Mouse (Mus musculus): ENCODE measurements around the gene Ebf1. TPM values are rescaled to one million over a fixed set of nuclear protein-coding genes. Genes with fewer than 3 reads are reported as not detected.

The Ebf1 gene
- total RNA-seq, 2 experiments from 2014 or later = 10.0 to 13.8 TPM

DNA sequence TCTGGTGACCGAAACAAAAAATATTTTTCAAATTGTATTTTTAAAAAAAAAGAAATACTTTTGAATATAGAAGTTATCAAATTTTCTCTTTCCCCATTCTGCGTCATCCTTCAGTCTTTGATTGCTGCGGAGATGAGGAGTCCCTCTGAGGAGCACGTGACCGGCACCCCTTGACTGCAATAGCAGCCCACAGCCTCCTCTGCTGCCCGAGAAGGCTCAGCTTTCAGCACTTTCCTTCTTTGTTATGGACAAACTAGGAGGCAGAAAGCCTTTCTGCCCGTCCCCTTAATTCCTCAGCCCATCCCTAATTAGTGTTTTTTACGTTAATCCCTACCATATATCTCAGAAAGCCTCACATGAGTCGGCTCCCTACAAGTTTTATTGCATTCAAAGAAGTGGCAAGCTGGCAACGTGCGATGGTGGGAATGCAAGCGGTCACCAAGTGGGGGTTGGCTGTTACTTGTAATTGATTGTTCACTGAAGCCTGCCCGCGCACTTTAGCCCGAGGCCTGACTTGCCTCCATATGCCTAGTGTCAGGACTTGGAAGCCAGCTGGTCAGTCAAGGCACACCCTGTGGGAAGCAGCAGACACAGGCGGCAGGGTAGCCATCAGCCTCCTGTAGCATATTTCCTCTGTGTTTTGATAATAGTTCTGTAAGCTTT is 79.6 kb downstream of the Ebf1 start:
- intact Hi-C loops (cut with DNase I) = no loop called here
- no peak for DNase-seq (ENCODE audit: low spot score)

DNA sequence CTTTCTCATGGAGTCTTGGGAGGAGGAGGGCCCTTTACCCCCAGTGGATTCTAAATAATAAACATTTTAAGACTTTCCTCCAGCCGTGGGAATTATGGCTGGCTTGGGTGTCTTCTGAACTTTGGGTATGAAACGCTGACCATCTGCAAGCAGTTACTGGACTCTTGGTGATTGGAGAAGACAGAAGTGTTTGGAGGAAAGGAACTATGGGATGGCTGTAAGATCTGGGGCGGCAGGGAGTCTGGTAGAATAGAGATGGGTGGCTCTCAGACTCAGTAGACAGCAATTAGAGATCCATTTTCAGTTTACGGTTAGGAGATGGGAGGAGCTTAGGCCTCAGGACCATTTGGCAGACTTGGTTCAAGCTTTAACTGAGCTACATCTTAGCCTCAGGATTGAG is 83.1 kb downstream of the Ebf1 start:
- intact Hi-C loops (cut with DNase I) = no loop called here
- no peak for DNase-seq (ENCODE audit: low spot score)

DNA sequence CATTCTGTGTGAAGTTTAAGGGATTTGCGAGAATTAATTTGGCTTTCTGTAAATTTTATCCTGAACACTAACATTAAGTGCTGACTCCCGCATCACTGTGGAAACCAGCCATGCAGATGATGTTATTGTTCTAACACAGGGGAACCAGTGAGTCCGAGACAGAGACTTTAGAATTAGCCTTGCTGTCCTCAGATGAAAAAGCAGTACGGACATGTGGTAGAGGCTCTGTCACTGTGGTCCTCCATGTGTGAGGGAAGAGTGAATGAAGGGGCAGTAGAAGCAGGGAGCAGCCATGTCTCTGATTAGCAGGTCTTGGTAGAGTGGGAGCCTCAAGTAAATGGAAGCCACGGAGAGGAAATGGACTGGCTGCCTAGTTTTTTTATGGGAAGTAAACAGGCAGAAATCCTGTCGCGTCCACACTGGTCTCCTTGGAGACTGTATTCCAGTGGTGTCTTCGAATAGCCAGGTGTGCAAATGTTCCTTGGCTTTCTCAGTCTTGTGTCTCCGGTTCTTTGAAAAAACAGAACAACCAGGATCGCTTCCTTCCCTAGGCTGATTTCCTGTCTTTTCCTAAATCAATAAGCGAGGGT is 84.2 kb downstream of the Ebf1 start:
- intact Hi-C loops (cut with DNase I) = no loop called here
- DNase-seq (ENCODE audit: low spot score) = no peak

DNA sequence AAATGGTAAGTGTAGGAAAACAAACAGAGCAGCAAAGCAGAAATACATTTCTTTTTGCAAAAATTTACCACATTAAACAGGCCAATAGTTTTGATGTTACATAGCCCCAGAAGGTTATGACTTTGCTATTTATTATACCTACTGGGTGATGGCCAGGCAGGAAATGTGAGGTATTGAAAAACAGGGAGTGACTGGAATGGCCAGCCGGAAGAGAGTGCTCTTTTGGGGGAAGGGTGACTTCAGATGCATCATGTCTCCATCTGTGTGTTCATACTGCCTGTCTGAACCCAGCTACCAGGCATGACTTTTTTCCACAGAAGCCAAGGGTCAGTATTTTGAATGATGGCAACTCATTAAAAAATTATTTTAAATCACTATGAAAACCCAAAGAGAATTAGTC is 84.7 kb downstream of the Ebf1 start:
- intact Hi-C loops (cut with DNase I) = no loop called here
- DNase-seq (ENCODE audit: low spot score) = no peak

DNA sequence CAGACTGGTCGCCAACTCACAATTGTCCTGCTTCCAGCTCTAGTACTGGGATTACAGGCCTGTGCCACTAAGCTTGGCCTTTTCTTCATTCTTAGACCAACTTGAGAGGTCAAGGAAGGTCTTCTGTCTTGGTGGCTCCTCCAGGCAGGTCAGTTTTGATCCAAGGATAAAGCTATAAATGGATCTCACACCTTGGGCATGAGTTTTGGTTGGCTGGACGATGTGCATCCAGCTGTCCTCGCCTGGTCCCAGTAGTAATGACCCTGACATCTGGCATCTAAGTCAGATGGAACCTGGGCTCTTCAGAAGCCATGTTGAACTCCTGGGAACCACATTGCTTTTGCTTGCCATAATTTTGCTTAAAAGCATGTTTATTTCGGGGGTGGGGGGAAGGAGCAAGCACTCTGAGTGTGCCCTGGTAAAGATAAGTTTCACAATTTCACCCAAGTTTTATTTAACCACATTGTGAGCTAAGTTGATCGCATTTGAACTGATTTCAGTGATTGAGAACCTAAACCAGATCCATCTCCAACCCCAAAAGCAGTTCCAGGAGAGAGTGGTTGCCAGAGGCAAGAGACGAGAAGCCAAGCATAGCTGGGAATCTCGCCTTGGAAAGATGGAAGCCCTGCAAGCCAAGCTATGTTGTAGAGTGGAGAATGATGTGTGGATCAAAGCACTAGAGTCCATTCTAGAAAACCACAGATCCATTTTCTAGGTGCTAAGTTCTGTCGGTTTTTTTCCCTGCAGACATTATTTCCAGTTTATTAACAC is 85.8 kb downstream of the Ebf1 start:
- intact Hi-C loops (cut with DNase I) = no loop called here

DNA sequence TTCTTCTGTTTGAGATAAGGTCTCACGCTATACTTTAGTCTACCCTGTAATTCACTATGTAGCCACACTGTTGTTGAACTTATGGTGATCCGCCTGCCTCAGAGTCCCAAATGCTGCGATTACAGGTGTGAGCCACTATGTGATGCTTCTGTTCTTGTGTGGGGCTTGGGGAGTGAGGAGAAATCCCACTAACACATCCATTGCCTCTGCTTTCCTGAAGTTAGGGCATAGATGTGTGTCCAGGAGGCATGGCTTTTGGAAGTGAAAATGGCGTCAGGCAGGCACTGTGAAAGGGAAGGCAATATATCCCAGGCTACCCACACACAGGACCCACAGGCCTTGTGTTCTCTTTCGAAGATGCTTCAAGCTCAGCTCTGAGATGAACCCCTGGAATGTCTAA is 86.8 kb downstream of the Ebf1 start:
- no peak for DNase-seq (ENCODE audit: low spot score)
- intact Hi-C loops (cut with DNase I) = no loop called here

More for the DNA sequence above, 85.8 kb downstream of the Ebf1 start:
- no peak for DNase-seq (ENCODE audit: low spot score)

DNA sequence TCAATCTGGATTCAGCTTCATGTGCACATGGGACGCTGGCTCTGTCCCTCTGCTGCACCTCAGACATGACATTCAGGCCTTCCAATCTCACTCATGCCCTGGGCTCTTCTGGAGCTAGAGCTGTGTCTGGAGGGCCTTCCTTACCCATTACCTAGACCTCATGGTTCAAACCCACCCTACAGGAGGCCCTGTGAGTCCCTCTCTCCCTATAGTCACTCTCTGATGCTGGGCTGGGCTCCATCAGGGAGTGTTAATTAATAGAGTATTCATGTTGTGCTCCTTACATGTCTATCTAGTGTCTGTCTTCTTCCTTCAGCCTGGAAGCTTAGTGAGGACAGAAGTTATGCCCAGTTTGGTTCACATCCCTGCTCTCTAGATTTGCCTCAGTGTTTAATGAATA is 88.7 kb downstream of the Ebf1 start:
- intact Hi-C loops (cut with DNase I) = no loop called here
- no peak for DNase-seq (ENCODE audit: low spot score)

DNA sequence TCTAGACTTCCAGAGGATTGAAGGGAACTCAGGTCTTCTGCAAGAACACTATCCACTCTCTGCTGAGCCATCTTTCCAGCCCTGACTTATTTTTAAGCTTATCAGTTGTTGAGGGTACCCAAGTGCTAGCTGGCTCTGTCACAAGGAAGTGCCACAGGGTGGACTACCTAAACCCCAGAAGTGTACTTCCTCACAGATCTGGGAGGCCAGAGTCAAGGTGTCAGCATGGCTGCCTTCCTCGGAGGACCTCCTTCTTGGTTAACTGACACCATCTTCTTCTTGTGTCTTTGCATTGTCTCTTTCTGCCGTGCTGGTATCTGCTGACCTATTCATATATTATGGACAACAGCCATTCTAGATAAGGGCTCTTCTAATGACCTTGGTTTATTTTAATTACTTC is 89.3 kb downstream of the Ebf1 start:
- intact Hi-C loops (cut with DNase I) = no loop called here
- no peak for DNase-seq (ENCODE audit: low spot score)

DNA sequence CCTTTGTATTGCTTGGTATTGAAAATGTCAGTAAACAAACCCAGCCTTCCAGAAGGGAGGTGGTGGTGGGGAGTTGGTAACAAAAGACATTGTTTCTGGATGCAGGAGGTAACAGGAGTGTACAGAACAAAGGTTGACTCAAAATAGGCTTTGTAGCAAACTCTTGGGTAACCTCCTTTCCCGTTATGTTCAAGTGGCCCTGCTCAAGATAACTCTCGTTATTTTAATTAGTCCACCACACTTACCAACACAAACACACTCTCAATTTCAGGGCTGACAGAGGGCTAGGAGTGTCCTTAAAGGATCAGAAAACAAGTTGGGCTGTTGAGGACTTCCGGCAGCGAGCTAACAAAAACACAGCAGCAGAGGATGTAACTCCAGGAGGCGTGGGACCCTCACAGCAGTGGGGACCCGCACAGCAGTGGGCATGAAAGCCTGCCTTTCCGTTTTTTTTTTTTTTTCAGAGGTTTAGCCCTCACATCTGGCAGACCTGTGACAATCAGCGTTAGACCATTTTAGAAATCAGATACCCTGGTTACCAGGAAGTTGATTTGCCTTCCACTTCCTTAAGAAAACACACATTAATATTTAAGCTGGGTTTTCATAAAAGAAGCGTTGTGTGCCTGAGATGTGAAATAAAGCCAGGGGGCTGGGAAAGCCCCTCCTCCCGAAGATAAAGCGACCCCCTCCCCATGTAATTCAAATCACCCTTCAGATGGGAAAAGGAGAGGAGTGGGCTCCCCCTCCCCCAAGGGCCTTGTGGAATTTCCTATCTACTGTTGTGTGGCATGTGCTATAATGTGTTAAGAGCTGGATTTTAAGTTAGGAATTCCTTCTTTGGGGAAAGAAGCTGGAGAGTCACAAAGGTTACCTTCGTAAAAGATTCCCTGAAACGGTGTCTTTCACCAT is 90.5 kb downstream of the Ebf1 start:
- intact Hi-C loops (cut with DNase I) = no loop called here

DNA sequence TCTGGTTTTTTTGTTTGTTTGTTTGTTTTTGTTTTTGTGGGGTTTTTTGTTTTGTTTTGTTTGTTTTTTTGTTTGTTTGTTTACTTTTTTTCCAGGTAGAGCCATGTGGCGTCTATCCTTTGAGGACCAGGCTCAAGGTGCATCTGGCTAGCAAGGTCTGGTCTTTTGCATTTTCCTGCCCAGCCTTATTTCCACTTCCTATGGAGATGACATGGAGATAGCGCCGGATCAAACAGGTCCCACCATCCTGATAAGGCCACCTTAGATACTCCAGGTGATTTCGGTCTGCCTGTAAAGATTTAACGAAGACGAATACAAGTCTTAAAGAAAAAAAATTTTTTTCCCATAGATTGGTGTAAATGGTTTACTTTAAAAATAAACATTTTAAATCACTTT is 91.2 kb downstream of the Ebf1 start:
- DNase-seq (ENCODE audit: low spot score) = no peak
- intact Hi-C loops (cut with DNase I) = no loop called here

More for the DNA sequence above, 90.5 kb downstream of the Ebf1 start:
- no peak for DNase-seq (ENCODE audit: low spot score)

DNA sequence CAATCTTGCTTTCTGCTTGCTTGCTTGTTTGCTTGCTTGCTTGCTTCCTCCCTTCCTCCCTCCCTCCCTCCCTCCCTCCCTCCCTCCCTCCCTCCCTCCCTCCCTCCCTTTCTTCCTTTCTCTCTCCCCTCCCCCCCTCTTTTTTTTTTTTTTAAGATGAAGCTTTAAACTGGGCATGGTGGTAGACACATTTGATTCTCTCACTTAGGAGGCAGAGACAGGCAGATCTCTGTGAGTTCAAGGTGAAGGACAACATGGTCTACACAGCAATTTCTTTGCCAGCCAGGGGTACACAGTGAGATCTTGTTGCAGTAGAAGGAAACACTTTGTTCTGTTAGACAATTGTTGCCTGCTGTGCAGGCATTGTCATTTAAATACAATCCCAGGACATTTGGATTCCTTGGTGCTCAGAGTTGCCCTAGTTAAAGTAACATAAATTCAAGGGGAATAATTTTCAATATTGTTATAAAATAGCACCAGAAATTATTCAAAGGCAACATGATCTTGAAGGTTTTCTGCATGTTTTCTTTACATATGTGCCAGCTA is 92.0 kb downstream of the Ebf1 start:
- intact Hi-C loops (cut with DNase I) = no loop called here

DNA sequence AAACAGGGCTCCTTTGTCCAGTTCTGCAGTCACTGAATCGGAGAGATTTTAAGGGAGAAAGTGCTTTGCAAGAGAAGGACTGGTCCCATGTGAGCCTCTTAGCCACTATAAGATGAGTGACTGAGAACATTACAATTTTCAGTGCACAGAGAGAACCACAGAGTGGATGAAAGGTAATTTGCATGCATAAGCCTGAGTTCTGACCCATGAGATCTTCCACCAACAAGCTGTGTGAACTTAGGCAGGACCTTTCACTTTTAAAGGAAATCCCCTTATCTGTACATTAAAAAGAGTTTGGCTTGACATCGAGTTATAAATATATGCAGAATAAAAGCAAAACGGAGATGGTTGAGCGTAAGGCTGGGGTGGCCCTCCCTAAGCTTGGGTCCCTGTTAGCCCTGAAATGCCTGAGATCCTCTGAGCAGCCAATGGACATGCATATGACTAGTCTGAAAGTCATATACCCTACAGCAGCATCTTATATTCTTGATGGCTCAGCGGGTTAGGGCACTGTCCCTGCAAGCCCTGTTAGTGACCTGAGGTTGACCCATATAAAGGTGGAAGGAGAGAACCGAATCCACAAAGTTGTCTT is 92.8 kb downstream of the Ebf1 start:
- intact Hi-C loops (cut with DNase I) = no loop called here
- no peak for DNase-seq (ENCODE audit: low spot score)

More for the DNA sequence above, 92.0 kb downstream of the Ebf1 start:
- DNase-seq (ENCODE audit: low spot score) = no peak

DNA sequence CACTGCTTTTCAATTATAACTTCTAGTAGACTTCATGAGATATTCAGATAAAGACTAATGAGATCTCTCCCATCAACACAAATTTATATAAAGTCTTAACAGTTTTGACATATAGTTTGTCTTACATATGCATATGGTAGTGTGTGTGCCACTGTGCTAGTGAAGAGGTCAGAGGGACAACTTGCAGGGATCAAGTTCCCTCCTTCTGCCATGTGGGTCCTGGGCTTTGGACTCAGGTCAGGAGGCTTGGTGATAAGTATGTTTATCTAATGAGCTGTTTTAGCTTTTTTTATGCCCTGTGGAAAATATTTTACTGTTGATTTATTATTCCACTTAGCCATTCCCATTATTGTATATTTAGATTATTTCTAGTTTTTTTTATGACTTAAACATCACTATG is 93.7 kb downstream of the Ebf1 start:
- intact Hi-C loops (cut with DNase I) = no loop called here
- no peak for DNase-seq (ENCODE audit: low spot score)

DNA sequence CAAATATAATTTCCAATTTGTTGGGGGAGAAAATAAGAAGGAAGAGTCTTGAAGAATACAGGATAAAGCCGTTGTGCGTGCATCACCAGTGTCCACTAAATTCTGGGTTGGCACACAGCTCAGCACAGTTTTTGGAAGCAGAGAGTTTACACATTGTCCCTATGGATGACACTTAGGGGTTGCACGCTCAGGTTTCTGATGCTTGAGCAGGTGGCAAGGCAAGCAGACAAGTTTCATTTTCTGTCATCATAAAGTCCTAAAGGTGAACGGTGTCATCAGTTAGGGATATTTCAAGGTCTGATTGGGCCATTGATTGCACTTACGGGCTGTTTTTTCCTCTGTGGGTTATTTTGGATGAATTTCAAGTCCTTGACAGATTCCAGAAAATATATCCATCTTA is 97.1 kb downstream of the Ebf1 start:
- intact Hi-C loops (cut with DNase I) = no loop called here
- no peak for DNase-seq (ENCODE audit: low spot score)

DNA sequence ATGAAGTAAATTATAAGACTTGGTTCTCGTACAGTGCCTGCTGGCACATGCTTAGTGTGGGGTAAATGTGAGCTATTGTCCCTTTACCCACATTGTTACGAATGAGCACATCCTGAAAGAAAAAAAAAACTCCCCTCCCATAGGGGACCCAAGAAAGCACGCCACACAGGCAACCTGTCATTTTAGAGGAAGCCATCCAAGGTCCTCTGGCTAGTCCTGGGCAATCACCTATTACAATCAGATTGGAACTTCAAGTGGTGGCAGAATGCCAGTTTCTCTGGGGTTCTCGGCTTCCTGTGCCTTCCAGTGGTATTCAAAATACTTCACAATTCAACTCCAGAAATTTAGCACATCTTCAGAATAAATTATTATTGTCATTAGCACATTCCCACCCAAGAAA is 98.7 kb downstream of the Ebf1 start:
- intact Hi-C loops (cut with DNase I) = no loop called here
- no peak for DNase-seq (ENCODE audit: low spot score)

DNA sequence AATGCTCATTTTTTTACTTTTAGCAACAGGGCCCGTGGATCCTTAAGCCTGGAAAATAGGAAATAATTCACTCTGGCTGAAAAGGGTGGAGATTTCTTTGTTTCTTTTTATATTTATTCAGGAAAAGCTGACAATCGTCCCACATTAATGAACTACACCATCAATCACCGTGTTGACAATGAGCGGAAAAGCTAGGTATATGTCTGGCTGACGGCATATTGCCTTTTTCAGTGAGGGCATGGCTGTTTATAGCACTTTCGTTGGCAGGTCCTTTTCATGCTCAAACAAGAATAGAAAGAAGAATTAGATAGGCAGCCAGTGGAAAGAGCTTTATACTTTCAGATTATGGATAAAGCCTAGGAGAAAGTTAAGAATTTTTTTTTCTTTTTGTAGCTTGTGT is 99.8 kb downstream of the Ebf1 start:
- DNase-seq (ENCODE audit: low spot score) = no peak
- intact Hi-C loops (cut with DNase I) = no loop called here

DNA sequence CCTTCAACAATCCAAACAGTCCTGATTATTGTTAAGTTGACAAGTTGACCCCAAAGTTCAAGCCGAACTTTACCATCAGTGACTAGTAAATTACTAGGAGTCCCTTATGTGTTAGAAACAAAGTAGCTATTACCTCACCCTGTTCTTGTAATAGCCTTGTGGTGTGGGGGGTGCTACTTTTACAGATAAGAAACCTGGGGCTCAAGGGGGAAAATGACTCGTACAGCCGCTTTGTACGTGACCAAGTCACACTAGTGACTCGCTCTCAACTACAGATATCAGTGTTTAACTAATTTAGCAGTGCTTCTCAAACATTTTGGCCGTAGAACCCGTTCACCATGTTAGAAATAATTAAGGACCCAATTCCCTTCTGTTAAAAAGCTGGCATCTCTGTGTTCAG is 100.5 kb downstream of the Ebf1 start:
- DNase-seq (ENCODE audit: low spot score) = no peak
- intact Hi-C loops (cut with DNase I) = no loop called here

DNA sequence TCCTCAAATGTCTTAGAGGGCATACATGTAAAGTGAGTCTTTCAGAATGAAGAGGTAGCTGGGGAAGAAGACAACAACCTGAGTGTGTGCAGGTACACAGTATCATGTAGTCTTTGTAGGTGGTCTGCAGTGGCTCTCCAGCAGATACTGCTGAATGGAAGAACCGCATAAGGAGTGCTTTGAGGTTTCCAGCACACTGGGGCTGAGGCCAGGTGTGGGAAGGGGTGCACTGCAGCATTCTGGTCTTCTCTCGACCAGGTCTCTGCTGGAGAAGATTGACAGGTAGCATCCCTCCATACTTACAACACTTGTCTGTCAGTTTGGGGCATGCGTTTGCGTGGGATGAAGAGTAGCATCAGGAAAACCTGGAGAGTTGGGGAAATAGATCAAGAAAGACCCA is 104.9 kb downstream of the Ebf1 start:
- intact Hi-C loops (cut with DNase I) = no loop called here
- DNase-seq (ENCODE audit: low spot score) = no peak

DNA sequence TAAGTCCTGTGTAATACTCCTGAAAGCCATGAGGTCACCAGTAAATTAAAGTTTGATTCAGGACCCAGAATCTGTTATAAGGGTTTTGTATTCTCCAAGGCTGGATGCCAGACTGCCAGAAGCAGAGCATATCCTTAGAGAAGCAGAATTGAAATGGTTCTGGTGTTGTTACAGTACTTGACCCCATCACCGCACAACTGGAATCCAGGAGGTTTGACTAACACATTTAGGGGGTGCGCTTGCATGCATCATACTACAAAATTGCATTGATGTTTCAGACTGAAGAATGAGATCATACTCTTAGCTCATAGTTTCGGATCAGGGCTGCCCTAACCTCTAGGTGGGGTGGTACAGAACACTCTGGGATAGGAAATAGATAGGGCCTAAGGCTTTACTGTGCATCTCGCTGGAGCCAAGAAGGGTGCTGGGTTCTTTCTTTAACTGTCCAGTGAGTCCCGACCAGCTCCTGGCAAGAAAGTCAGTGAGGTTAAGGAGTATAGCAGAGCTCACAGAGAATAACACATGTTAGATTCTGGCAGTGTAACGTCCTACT is 106.9 kb downstream of the Ebf1 start:
- DNase-seq (ENCODE audit: low spot score) = no peak
- intact Hi-C loops (cut with DNase I) = no loop called here
